Mouse (Mus musculus) CH12.LX (cell line): ENCODE results near the gene Clptm1. TPM values are rescaled to one million over a fixed set of nuclear protein-coding genes. Genes with fewer than 3 reads are reported as not detected.
A peak's percentile ranks its signal among the peaks of the same experiment; 100 is the strongest.

Source experiments
- DNase-seq: peaks from one replicate; pipeline ENCODE4 v3.0.0-alpha.2; 2013; ENCODE audit errors: extremely low read depth
- H3K27ac ChIP-seq: 2 replicates; pipeline ENCODE4 v1.5.1; 2012; ENCODE audit warnings: low read depth, mild to moderate bottlenecking, control low read depth, moderate library complexity; ENCODE audit not compliant: insufficient read depth
- H3K27me3 ChIP-seq: replicated peaks from 2 replicates; pipeline ENCODE3; 2012; ENCODE audit warnings: inconsistent platforms
- H3K36me3 ChIP-seq, 2 experiments: replicated peaks in 1 of 2; 2 replicates each; pipeline versions ENCODE3 to v1.6.1; 2012; ENCODE audit warnings: inconsistent platforms in 1 of 2, low read length in 1 of 2, mild to moderate bottlenecking in 1 of 2, mixed read lengths in 1 of 2, moderate library complexity in 1 of 2; ENCODE audit not compliant: control insufficient read depth in 1 of 2, insufficient read depth in 1 of 2
- H3K4me1 ChIP-seq, 2 experiments: 2 replicates each; pipeline ENCODE4 v1.6.1; 2012; ENCODE audit warnings: inconsistent platforms in 1 of 2, moderate library complexity in 1 of 2; ENCODE audit not compliant: insufficient read depth in 2 of 2, control insufficient read depth in 1 of 2
- H3K4me2 ChIP-seq: 2 replicates; pipeline ENCODE4 v1.6.1; 2012; ENCODE audit warnings: low read depth, mild to moderate bottlenecking, control low read depth; ENCODE audit not compliant: poor library complexity, insufficient read depth, severe bottlenecking
- H3K4me3 ChIP-seq, 3 experiments: fragments of 150-350 bp in 1 of 3; sonication (generic) in 1 of 3; replicated peaks in 1 of 3; 2 replicates each; pipeline versions ENCODE3 to v1.5.1; 2011 to 2012; ENCODE audit warnings: low read depth in 2 of 3, low read length in 2 of 3, mild to moderate bottlenecking in 2 of 3, moderate library complexity in 2 of 3, control low read depth in 1 of 3, improper control_type of control experiment in 1 of 3, inconsistent platforms in 1 of 3, mixed read lengths in 1 of 3; ENCODE audit not compliant: poor library complexity in 1 of 3
- H3K79me2 ChIP-seq: replicated peaks from 2 replicates; pipeline ENCODE4 v1.6.1; 2012; ENCODE audit warnings: mild to moderate bottlenecking, moderate library complexity; ENCODE audit not compliant: control insufficient read depth, poor library complexity, insufficient read depth, severe bottlenecking; ENCODE audit errors: extremely low read depth
- H3K9ac ChIP-seq: 2 replicates; pipeline ENCODE4 v1.6.1; 2012; ENCODE audit warnings: low read depth, mild to moderate bottlenecking, control low read depth, moderate library complexity; ENCODE audit not compliant: insufficient read depth
- H3K9me3 ChIP-seq: replicated peaks from 2 replicates; pipeline ENCODE3; 2012; ENCODE audit warnings: low read length, inconsistent platforms, mixed read lengths
- BHLHE40 ChIP-seq: IDR thresholded peaks from 2 replicates; pipeline ENCODE4 v1.6.1; 2011; ENCODE audit warnings: mild to moderate bottlenecking, low read depth, low read length, improper control_type of control experiment
- CHD2 ChIP-seq: IDR thresholded peaks from 2 replicates; pipeline ENCODE4 v1.6.1; 2011; ENCODE audit warnings: low read length, improper control_type of control experiment
- CTCF ChIP-seq, 2 experiments: IDR thresholded peaks in 1 of 2; conservative IDR thresholded peaks in 1 of 2; 2 replicates each; pipeline ENCODE4 v1.5.1; 2011 to 2012; ENCODE audit warnings: low read depth in 2 of 2, low read length in 2 of 2, improper control_type of control experiment in 1 of 2, inconsistent platforms in 1 of 2, mild to moderate bottlenecking in 1 of 2, moderate library complexity in 1 of 2
- E2F4 ChIP-seq: IDR thresholded peaks from 2 replicates; pipeline ENCODE4 v1.6.1; 2011; ENCODE audit warnings: low read depth, low read length, improper control_type of control experiment; ENCODE audit not compliant: insufficient replicate concordance
- EP300 ChIP-seq: IDR thresholded peaks from 2 replicates; pipeline ENCODE4 v1.6.1; 2011; ENCODE audit warnings: low read length, improper control_type of control experiment
- GABPA ChIP-seq: IDR thresholded peaks from 2 replicates; pipeline ENCODE4 v1.6.1; 2012; ENCODE audit warnings: low read depth, low read length, improper control_type of control experiment, inconsistent platforms; ENCODE audit not compliant: insufficient replicate concordance
- IRF4 ChIP-seq: IDR thresholded peaks from 2 replicates; pipeline ENCODE4 v1.6.1; 2014; ENCODE audit warnings: low read depth, mild to moderate bottlenecking, inconsistent platforms, low read length, improper control_type of control experiment
- JUN ChIP-seq: IDR thresholded peaks from 2 replicates; pipeline ENCODE4 v1.6.1; 2011; ENCODE audit warnings: low read depth, mild to moderate bottlenecking, low read length, improper control_type of control experiment, moderate library complexity; ENCODE audit not compliant: insufficient read depth
- JUND ChIP-seq: conservative IDR thresholded peaks from 2 replicates; pipeline ENCODE4 v1.6.1; 2011; ENCODE audit warnings: low read depth, low read length, improper control_type of control experiment
- KAT2A ChIP-seq: IDR thresholded peaks from 2 replicates; pipeline ENCODE4 v1.6.1; 2012; ENCODE audit warnings: low read length, improper control_type of control experiment, inconsistent platforms; ENCODE audit not compliant: insufficient replicate concordance
- MAFK ChIP-seq: IDR thresholded peaks from 2 replicates; pipeline ENCODE4 v1.6.1; 2011; ENCODE audit warnings: low read length, improper control_type of control experiment; ENCODE audit not compliant: insufficient replicate concordance
- MAX ChIP-seq: IDR thresholded peaks from 2 replicates; pipeline ENCODE4 v1.6.1; 2011; ENCODE audit warnings: low read length, improper control_type of control experiment
- MAZ ChIP-seq: IDR thresholded peaks from 2 replicates; pipeline ENCODE4 v1.6.1; 2012; ENCODE audit warnings: low read depth, mild to moderate bottlenecking, inconsistent platforms, low read length, improper control_type of control experiment, moderate library complexity
- MEF2A ChIP-seq: IDR thresholded peaks from 2 replicates; pipeline ENCODE4 v1.6.1; 2014; ENCODE audit warnings: low read depth, mild to moderate bottlenecking, inconsistent platforms, low read length, improper control_type of control experiment, borderline replicate concordance
- MXI1 ChIP-seq: IDR thresholded peaks from 2 replicates; pipeline ENCODE4 v1.6.1; 2011; ENCODE audit warnings: mild to moderate bottlenecking, low read depth, low read length, improper control_type of control experiment
- NELFE ChIP-seq: IDR thresholded peaks from 2 replicates; pipeline ENCODE4 v1.6.1; 2011; ENCODE audit warnings: low read depth, low read length, improper control_type of control experiment
- NRF1 ChIP-seq: IDR thresholded peaks from 2 replicates; pipeline ENCODE4 v1.6.1; 2014; ENCODE audit warnings: low read depth, mild to moderate bottlenecking, inconsistent platforms, low read length, improper control_type of control experiment, moderate library complexity
- POLR2A ChIP-seq: IDR thresholded peaks from 2 replicates; pipeline ENCODE4 v1.6.1; 2011; ENCODE audit warnings: low read depth, mild to moderate bottlenecking, improper control_type of control experiment, low read length
- POLR2AphosphoS2 ChIP-seq: IDR thresholded peaks from 2 replicates; pipeline ENCODE4 v1.6.1; 2011; ENCODE audit warnings: low read depth, low read length, improper control_type of control experiment
- RAD21 ChIP-seq: IDR thresholded peaks from 2 replicates; pipeline ENCODE4 v1.6.1; 2011; ENCODE audit warnings: low read depth, mild to moderate bottlenecking, low read length, improper control_type of control experiment, moderate library complexity
- RCOR1 ChIP-seq: conservative IDR thresholded peaks from 2 replicates; pipeline ENCODE4 v1.6.1; 2012; ENCODE audit warnings: low read depth, mild to moderate bottlenecking, inconsistent platforms, low read length, improper control_type of control experiment
- SIN3A ChIP-seq: IDR thresholded peaks from 2 replicates; pipeline ENCODE4 v1.6.1; 2012; ENCODE audit warnings: low read length, improper control_type of control experiment, inconsistent platforms
- SMC3 ChIP-seq: IDR thresholded peaks from 2 replicates; pipeline ENCODE4 v1.6.1; 2011; ENCODE audit warnings: low read depth, low read length, improper control_type of control experiment
- UBTF ChIP-seq: IDR thresholded peaks from 2 replicates; pipeline ENCODE4 v1.6.1; 2012; ENCODE audit warnings: low read depth, mild to moderate bottlenecking, inconsistent platforms, low read length, improper control_type of control experiment, moderate library complexity
- USF1 ChIP-seq: IDR thresholded peaks from 2 replicates; pipeline ENCODE4 v1.6.1; 2014; ENCODE audit warnings: low read depth, mild to moderate bottlenecking, inconsistent platforms, low read length, improper control_type of control experiment
- USF2 ChIP-seq: conservative IDR thresholded peaks from 2 replicates; pipeline ENCODE4 v1.6.1; 2011; ENCODE audit warnings: low read depth, low read length, improper control_type of control experiment
- ZKSCAN1 ChIP-seq: IDR thresholded peaks from 2 replicates; pipeline ENCODE4 v1.6.1; 2012; ENCODE audit warnings: low read depth, inconsistent platforms, low read length, improper control_type of control experiment, borderline replicate concordance
- ZMIZ1 ChIP-seq: IDR thresholded peaks from 2 replicates; pipeline ENCODE4 v1.6.1; 2012; ENCODE audit warnings: low read depth, mild to moderate bottlenecking, inconsistent platforms, low read length, improper control_type of control experiment
- ZNF384 ChIP-seq: IDR thresholded peaks from 2 replicates; pipeline ENCODE4 v1.6.1; 2012; ENCODE audit warnings: low read depth, low read length, improper control_type of control experiment, inconsistent platforms
- dilution Hi-C: fragments of 300-500 bp; cut with MboI; formaldehyde crosslinking; loops from 2 replicates; pipeline ENCODE4 v1.14.3; 2020; ENCODE audit warnings: low sequenced_read_pairs; ENCODE audit not compliant: extremely low pct_unique_long_range_greater_than_20kb, extremely low pct_ligation_motif_present
- in situ Hi-C: fragments of 300-500 bp; cut with MboI; formaldehyde crosslinking; loops from 3 replicates; pipeline ENCODE4 v1.14.3; 2019; ENCODE audit warnings: low sequenced_read_pairs, low pct_ligation_motif_present, low pct_unique_long_range_greater_than_20kb, mixed read lengths
- polyA plus RNA-seq: library from polyadenylated mRNA; unstranded; fragments of >175 nt; gene quantifications from 2 replicates; pipeline ENCODE4 v1.2.1, GENCODE M21; 2012; ENCODE audit warnings: low read depth; ENCODE audit not compliant: insufficient read length
- total RNA-seq, 2 experiments: library from RNA; depleted of rRNA; stranded (reverse); fragments of 300-350 nt in 1 of 2; fragments of >200 nt in 1 of 2; gene quantifications; 2 replicates each; pipeline ENCODE4 v1.2.3; 2012 to 2014

The Clptm1 gene
- total and polyA plus RNA-seq, 3 experiments, result 33.8 to 70.9 (median 43.6) TPM

DNA sequence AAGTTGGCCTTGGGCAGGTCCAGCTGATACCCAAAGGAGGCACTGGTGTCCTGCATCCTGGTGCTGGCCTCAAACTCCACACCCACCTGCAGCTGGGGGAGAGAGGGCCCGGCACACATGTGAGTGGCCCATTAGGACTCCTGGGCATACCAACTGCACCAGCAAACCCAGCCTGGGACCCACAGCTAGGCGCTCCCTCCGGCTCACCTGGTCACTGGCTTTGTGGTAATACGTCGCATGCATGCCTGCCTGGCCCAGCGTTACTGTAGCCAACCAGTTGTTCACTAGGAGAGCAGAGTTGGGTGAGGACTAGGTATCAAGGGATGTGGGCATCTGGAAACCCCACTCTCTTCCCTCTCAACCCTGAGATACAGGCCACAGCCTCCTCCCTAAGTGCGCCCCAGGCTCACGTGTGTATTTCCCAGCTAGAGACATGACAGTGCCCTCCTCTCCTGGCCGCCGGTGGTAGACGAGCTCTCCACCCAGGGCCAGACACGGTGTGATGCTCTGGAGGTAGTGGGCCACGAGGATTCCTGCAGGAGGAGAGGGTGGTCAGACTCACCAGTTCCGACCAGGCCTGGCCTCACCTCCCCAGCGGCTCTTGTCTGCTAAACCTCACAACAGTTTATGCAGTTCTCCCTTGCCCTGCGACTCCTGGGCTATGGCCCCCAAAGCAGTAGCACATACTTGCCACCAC is 38.2 kb upstream of the Clptm1 start:
- no peak overlapping the region for H3K9ac ChIP-seq
- no peak for DNase-seq
- no peak overlapping the region for H3K4me3 ChIP-seq
- no peak overlapping the region for H3K27ac ChIP-seq
- H3K79me2 ChIP-seq, result no peaks in the 10 kb centered on the region
- no peak overlapping the region for H3K4me2 ChIP-seq
- no peaks in the 10 kb centered on the region for H3K9me3 ChIP-seq
- H3K27me3 ChIP-seq, result no peaks in the 10 kb centered on the region
- peaks cover 6 to 35% of the 10 kb centered on the region in 2 experiments; a peak in 3 of 4 replicates for H3K4me1 ChIP-seq
- dilution Hi-C loops, result no loop called here
- no peak for TF ChIP-seq USF1
- no peak for TF ChIP-seq KAT2A
- no peak for TF ChIP-seq UBTF
- no peak for TF ChIP-seq RCOR1
- no peak for TF ChIP-seq CHD2
- TF ChIP-seq JUND, result no peak
- no peak for TF ChIP-seq IRF4
- TF ChIP-seq MEF2A, result no peak
- no peak for TF ChIP-seq ZMIZ1
- no peak for TF ChIP-seq MAZ
- no peak; the same call in 1 of the 2 replicates for TF ChIP-seq POLR2A
- TF ChIP-seq GABPA, result no peak
- TF ChIP-seq ZKSCAN1, result no peak
- no peak for TF ChIP-seq EP300
- no peak for TF ChIP-seq USF2
- no peak for TF ChIP-seq JUN
- no peak for TF ChIP-seq MAX
- no peak for TF ChIP-seq POLR2AphosphoS2
- TF ChIP-seq ZNF384, result no peak
- in situ Hi-C loops, result no loop called here
- peaks cover 55 to 81% of the 10 kb centered on the region in 2 experiments for H3K36me3 ChIP-seq

DNA sequence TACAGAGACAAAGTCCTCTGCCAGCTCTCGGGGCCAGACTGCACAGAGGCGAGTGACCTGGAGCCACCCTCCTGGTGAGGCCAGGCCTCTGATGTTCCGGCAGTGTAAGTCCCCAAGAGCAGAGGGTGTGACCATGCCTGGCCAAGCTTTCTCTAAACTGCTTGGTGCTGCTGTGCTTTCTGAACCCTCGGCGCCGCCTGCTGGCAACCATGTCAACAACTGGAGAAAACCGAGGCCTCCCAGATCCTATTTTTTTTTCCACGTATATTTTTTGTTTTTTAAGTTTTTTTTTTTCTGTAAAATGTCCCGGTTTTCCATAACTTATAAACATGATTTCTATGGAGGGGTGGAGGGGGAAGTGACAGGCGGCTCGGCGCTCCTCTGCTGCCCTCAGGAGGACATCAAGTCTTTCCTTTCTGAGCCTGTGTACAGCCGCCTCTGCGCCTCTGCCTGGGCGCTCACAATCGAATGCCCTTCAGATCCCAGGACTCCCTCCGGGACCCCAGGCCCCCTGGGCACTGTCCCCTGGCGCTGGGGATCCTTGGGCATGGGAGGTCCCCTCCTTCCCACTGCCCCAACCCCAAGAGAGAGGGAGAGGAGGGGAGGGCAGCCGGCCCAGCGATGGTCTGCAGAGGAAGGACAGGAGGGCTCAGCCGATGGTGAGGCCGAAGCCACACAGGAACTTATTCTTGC is 36.4 kb upstream of the Clptm1 start:
- peaks cover 5% of the 10 kb centered on the region for H3K9me3 ChIP-seq
- H3K79me2 ChIP-seq, result no peaks in the 10 kb centered on the region
- no peak overlapping the region for H3K9ac ChIP-seq
- H3K4me2 ChIP-seq, result no peak overlapping the region
- DNase-seq, result peak; percentile 63
- H3K27me3 ChIP-seq, result no peaks in the 10 kb centered on the region
- in situ Hi-C loops (no loop called here), dilution Hi-C loops (no loop called here)
- H3K27ac ChIP-seq, result no peak overlapping the region
- no peak overlapping the region for H3K4me3 ChIP-seq
- H3K4me1 ChIP-seq, result peaks cover 6 to 35% of the 10 kb centered on the region in 2 experiments; a peak in 3 of 4 replicates
- peaks cover 54 to 84% of the 10 kb centered on the region in 2 experiments for H3K36me3 ChIP-seq
- TF ChIP-seq SIN3A, result no peak
- no peak for TF ChIP-seq EP300
- no peak for TF ChIP-seq MXI1
- peak; percentile 59 for TF ChIP-seq SMC3
- TF ChIP-seq MAX, result no peak
- TF ChIP-seq NRF1, result no peak
- TF ChIP-seq RAD21, result peak; percentile 48
- no peak for TF ChIP-seq ZKSCAN1
- peak; percentile 5; the same call in 1 of the 2 replicates for TF ChIP-seq POLR2A
- TF ChIP-seq ZNF384, result peak; percentile 52
- peak; percentile 16 to 70; a peak in 2 of 4 replicates for TF ChIP-seq CTCF (conservative IDR thresholded peaks at IDR 0.05 in 1 of 2, IDR thresholded peaks at IDR 0.05 in 1 of 2; ENCODE audit: low read depth in 2 of 2, low read length in 2 of 2)
- TF ChIP-seq USF1, result no peak
- TF ChIP-seq E2F4, result no peak
- TF ChIP-seq POLR2AphosphoS2, result no peak
- TF ChIP-seq MAZ, result no peak
- no peak for TF ChIP-seq NELFE
- TF ChIP-seq RCOR1, result no peak
- TF ChIP-seq UBTF, result no peak
- no peak for TF ChIP-seq GABPA
- TF ChIP-seq BHLHE40, result no peak
- TF ChIP-seq MAFK, result no peak
